Comparison of ENCODE assay signal across 9 mouse cellular contexts in the genomic region with DNA sequence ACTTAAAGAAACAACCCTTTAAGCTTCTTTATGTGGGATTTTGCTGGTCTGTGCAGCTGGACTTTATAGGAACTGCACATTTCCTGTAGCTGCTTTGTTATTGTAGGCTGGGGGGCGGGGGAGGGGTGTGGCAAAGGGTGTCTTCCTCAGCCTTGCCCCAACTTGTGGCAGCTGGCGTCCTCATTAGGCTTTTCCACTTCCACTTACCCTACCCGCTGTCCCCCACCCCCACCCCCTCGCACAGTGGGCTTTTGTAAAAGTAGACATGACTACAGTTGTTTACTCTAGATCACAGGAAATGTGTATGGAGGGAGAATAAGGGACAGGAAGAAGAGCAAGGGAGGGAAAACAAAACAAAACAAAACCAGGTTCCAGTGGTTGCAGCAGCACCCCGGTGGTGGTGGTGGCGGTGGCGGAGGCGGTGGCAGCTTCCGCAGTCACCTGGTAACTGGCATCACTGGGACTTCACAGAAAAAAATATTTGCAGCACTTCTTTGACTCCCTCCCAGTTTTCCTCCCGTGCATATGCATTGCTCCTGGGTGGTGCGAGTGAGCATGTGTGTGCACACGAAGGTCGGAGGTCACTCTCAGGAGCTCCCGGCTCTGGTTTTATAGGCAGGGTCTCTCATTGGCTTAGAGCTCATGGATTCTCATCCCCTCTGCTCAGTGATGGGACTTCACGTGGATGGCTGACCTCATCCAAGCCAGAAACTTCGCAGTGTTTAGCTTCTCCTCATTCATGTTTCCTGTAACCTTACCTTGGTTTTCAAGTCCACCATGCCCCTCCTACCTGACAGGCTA. TPM values are rescaled to one million over a fixed set of nuclear protein-coding genes. Genes with fewer than 3 reads are reported as not detected.
A peak's percentile ranks its signal among the peaks of the same experiment; 100 is the strongest.
DNase-seq lines count a peak whose midpoint lies in the region; ATAC-seq and TF ChIP-seq lines count a peak whose summit lies in the region.
"Had no signal": no experiment of that assay in that cellular context is flagged by ENCODE, and none has a peak within 500 bp of the region (broad histone marks: within the 10 kb centered on the region; RNA-seq: fewer than 3 reads in every experiment).

No protein-coding gene starts in this region.

- no peaks in the 10 kb centered on the region for H3K27me3 ChIP-seq in ES-Bruce4 (ENCODE audit: control insufficient read depth, insufficient read depth, low read length, poor library complexity, severe bottlenecking)
- no peaks in the 10 kb centered on the region for H3K27me3 ChIP-seq in neural tube, embryonic 15.5 days (replicated peaks)

- 83% methylated on average over 16 of the region's 16 CpGs for WGBS in neural tube, embryonic 15.5 days

- peak; percentile 61 for ATAC-seq in inflammation-experienced regulatory T-cells, adult 6 months
- no peak for ATAC-seq in neural tube, embryonic 15.5 days (ENCODE audit: low FRiP score)

- peak; percentile 30 for DNase-seq in gastrocnemius, postnatal 25 days
- DNase-seq in gastrocnemius, postnatal 10 days = no peak
- DNase-seq in naive thymus-derived CD4-positive, alpha-beta T cell, adult 2 months (ENCODE audit: low read depth) = peak; percentile 87
- DNase-seq in urinary bladder, postnatal 4 days (ENCODE audit: low spot score in 2 of 2) = no peak
- no peak for DNase-seq in ovary, postnatal 10 days (ENCODE audit: low spot score)

- H3K4me1 ChIP-seq in ES-Bruce4 (ENCODE audit: control insufficient read depth, insufficient read depth, low read length) = peaks cover 6% of the 10 kb centered on the region
- H3K4me1 ChIP-seq in neural tube, embryonic 15.5 days = peaks cover 25% of the 10 kb centered on the region

- no peaks in the 10 kb centered on the region for H3K9me3 ChIP-seq in ES-Bruce4 (replicated peaks; ENCODE audit: control insufficient read depth, insufficient read depth, low read length, poor library complexity, severe bottlenecking)
- H3K9me3 ChIP-seq in neural tube, embryonic 15.5 days (replicated peaks) = no peaks in the 10 kb centered on the region
- H3K9me3 ChIP-seq: G1E had no signal

- TF ChIP-seq POLR2A in ES-Bruce4 (IDR thresholded peaks at IDR 0.05; ENCODE audit: insufficient read depth, low read length) = no peak

- H3K4me2 ChIP-seq in neural tube, embryonic 15.5 days = no peak overlapping the region

- H3K27ac ChIP-seq in ES-Bruce4 (ENCODE audit: insufficient read depth, low read length) = peak overlapping the region; percentile 66
- no peak overlapping the region for H3K27ac ChIP-seq in neural tube, embryonic 15.5 days (replicated peaks)

- no peak for TF ChIP-seq CTCF in ES-Bruce4 (IDR thresholded peaks at IDR 0.05; ENCODE audit: low read depth, low read length)

- no peak overlapping the region for H3K9ac ChIP-seq in ES-Bruce4 (ENCODE audit: low read depth, poor library complexity, severe bottlenecking)
- H3K9ac ChIP-seq in neural tube, embryonic 15.5 days (replicated peaks) = no peak overlapping the region

- H3K4me3 ChIP-seq in ES-Bruce4 (ENCODE audit: low read depth, low read length) = 0 out of 2 replicates have a peak overlapping the region, but pooled peaks have one; percentile 15
- no peak overlapping the region for H3K4me3 ChIP-seq in neural tube, embryonic 15.5 days (replicated peaks)

- no peaks in the 10 kb centered on the region for H3K36me3 ChIP-seq in ES-Bruce4 (ENCODE audit: control insufficient read depth, insufficient read depth, low read length, poor library complexity, severe bottlenecking)
- no peaks in the 10 kb centered on the region for H3K36me3 ChIP-seq in neural tube, embryonic 15.5 days

- no peak for TF ChIP-seq EP300 in ES-Bruce4 (IDR thresholded peaks at IDR 0.05; ENCODE audit: insufficient read depth, low read depth, low read length)

RNA-seq across cellular contexts. Expression of a gene that starts 4.8 kb away (rescaled TPM):
- total RNA-seq in gastrocnemius, postnatal 25 days (2021) = 1 to 10 TPM; 8.2 to 9.0 TPM
- 10 to 100 TPM in 1 of 2 experiments, 1 to 10 TPM in 1; 9.6 to 12.8 TPM for total RNA-seq in gastrocnemius, postnatal 10 days (2021)
- polyA plus RNA-seq in ES-Bruce4 (2011; ENCODE audit: insufficient read depth, insufficient read length, low read depth, missing spikeins) = 26.1 and 26.7 TPM in 2 replicates
- polyA plus RNA-seq in inflammation-experienced regulatory T-cells, adult 6 months (2017; shearing (Covaris generic)) = 10 to 100 TPM in 2 of 3 experiments, 1 to 10 TPM in 1; 9.2 to 10.8 (median 10.6) TPM
- polyA plus RNA-seq in neural tube, embryonic 15.5 days (2015; fragmentation: Nextera tagmentation; extraction: Ambion mirVana) = 12.6 and 12.9 TPM in 2 replicates

RNA-seq across cellular contexts. Expression of a gene that starts 40.9 kb away (rescaled TPM):
- total RNA-seq in gastrocnemius, postnatal 25 days (2021) = 10 to 100 TPM; 37.6 to 41.4 TPM
- 10 to 100 TPM; 42.8 to 52.0 TPM for total RNA-seq in gastrocnemius, postnatal 10 days (2021)
- 12.2 and 13.9 TPM in 2 replicates for polyA plus RNA-seq in ES-Bruce4 (2011; ENCODE audit: insufficient read depth, insufficient read length, low read depth, missing spikeins)
- 100 to 1,000 TPM; 240 to 284 (median 264) TPM for polyA plus RNA-seq in inflammation-experienced regulatory T-cells, adult 6 months (2017; shearing (Covaris generic))
- 58.6 and 58.7 TPM in 2 replicates for polyA plus RNA-seq in neural tube, embryonic 15.5 days (2015; fragmentation: Nextera tagmentation; extraction: Ambion mirVana)

Comparison
In these comparisons a context has a peak if more than half of its experiments do, and no peak if none do; other contexts are left out.
1. DNase-seq: peak in gastrocnemius, postnatal 25 days (single experiment) and naive thymus-derived CD4-positive, alpha-beta T cell, adult 2 months (single experiment); none in gastrocnemius, postnatal 10 days (single experiment), urinary bladder, postnatal 4 days (0 of 2) and ovary, postnatal 10 days (single experiment).